Mouse (Mus musculus): ENCODE measurements at regions not wholly inside any gene's neighbourhood (a gene's known extent, or its start where the extent isn't known, plus 50 kb on each side); places are given as distances from the start of the nearest gene placed in this dataset.

DNA sequence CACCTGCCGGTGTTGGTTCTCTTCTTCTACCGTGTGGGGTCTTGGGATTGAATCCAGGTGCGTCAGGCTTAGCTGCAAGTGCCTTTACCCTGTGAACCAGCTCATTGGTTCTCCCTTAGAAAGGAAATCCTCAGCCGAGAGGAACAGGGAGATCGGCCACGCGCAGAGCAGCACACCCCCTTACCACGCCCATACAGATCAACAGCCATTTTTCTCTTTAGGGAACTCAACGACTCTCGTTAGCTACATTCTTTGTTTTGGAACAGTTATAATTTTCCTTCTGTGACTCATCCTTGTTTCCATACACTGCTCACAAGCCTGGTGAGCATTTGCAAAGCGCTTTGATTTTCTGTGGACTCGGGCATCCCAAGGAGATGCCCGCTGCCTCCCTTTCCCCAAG lies 194.7 kb downstream of the Matn1 start:
- TF ChIP-seq POLR2A (IDR thresholded peaks at IDR 0.05; ENCODE audit: borderline replicate concordance, control insufficient read depth, low read depth, low read length) (no peak), CTCF (IDR thresholded peaks at IDR 0.05; ENCODE audit: control insufficient read depth, insufficient read depth, low read length) (no peak)

All from bone marrow, adult 2 months (tissue).